Mouse (Mus musculus): ENCODE data around the gene 2310011J03Rik. TPM values are rescaled to one million over a fixed set of nuclear protein-coding genes. Genes with fewer than 3 reads are reported as not detected.

2310011J03Rik gene
- polyA plus RNA-seq, 1 experiment from 2014 or later, result 38.5 TPM

DNA sequence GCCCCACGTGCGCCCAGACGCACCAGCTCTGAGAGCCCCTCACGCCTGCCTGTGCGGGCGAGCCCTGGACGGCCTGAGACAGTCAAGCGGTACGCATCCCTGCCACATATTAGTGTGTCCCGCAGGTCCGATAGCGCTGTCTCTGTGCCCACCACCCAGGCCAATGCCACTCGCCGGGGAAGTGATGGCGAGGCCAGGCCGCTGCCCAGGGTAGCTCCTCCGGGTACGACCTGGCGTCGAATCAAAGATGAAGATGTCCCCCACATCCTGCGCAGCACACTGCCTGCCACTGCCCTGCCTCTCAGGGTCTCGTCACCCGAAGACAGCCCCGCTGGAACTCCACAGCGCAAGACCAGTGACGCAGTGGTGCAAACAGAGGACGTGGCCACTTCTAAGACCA, 5.0 kb downstream of the 2310011J03Rik start:
- Histone ChIP-seq H3K4me2 (ENCODE audit: low read depth, low read length) (no peak overlapping the region), H3K27me3 (replicated peaks; ENCODE audit: control insufficient read depth, insufficient read depth, low read length) (peaks cover 67% of the 10 kb centered on the region), H3K36me3 (ENCODE audit: control insufficient read depth, insufficient read depth, low read length) (peaks cover 16% of the 10 kb centered on the region; the same call in 1 of the 2 replicates), H3K27ac (replicated peaks; ENCODE audit: low read depth, low read length) (no peak overlapping the region), H3K4me3 (ENCODE audit: low read depth, low read length) (no peak overlapping the region), H3K9me3 (ENCODE audit: control insufficient read depth, low read length) (no peaks in the 10 kb centered on the region), H3K4me1 (ENCODE audit: control insufficient read depth, insufficient read depth, low read length) (peaks cover 3% of the 10 kb centered on the region; the same call in 1 of the 2 replicates), H3K9ac (ENCODE audit: low read depth, low read length) (no peak overlapping the region)
- 58% methylated on average over 21 of the region's 27 CpGs for WGBS
- no peak for ATAC-seq (ENCODE audit: low read depth)
- no peak for DNase-seq (ENCODE audit: low spot score)

DNA sequence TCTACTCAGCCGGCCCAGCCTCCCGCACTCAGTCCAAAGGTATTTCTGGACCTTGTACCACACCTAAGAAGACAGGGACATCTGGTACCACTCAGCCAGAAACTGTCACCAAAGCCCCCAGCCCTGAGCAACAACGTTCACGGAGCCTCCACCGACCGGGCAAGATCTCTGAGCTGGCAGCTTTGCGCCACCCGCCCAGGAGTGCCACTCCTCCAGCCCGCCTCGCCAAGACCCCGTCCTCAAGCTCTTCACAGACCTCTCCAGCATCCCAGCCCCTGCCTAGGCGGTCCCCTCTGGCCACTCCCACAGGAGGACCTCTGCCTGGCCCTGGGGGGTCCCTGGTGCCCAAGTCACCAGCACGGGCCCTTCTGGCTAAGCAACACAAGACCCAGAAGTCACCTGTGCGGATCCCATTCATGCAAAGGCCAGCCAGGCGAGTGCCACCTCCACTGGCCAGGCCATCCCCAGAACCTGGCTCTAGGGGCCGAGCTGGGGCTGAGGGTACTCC, 5.8 kb downstream of the 2310011J03Rik start:
- H3K9ac ChIP-seq (ENCODE audit: low read depth, low read length), result 0 out of 2 replicates have a peak overlapping the region, but pooled peaks have one; percentile 6
- DNase-seq (ENCODE audit: low spot score), result no peak
- peaks cover 67% of the 10 kb centered on the region for H3K27me3 ChIP-seq (replicated peaks; ENCODE audit: control insufficient read depth, insufficient read depth, low read length)
- H3K4me3 ChIP-seq (ENCODE audit: low read depth, low read length), result no peak overlapping the region
- peaks cover 2% of the 10 kb centered on the region; the same call in 1 of the 2 replicates for H3K4me1 ChIP-seq (ENCODE audit: control insufficient read depth, insufficient read depth, low read length)
- H3K27ac ChIP-seq (replicated peaks; ENCODE audit: low read depth, low read length), result no peak overlapping the region
- H3K36me3 ChIP-seq (ENCODE audit: control insufficient read depth, insufficient read depth, low read length), result peaks cover 17% of the 10 kb centered on the region; the same call in 1 of the 2 replicates
- no peak for ATAC-seq (ENCODE audit: low read depth)
- 56% methylated on average over 15 of the region's 16 CpGs for WGBS
- no peak overlapping the region for H3K4me2 ChIP-seq (ENCODE audit: low read depth, low read length)
- no peaks in the 10 kb centered on the region for H3K9me3 ChIP-seq (ENCODE audit: control insufficient read depth, low read length)

DNA sequence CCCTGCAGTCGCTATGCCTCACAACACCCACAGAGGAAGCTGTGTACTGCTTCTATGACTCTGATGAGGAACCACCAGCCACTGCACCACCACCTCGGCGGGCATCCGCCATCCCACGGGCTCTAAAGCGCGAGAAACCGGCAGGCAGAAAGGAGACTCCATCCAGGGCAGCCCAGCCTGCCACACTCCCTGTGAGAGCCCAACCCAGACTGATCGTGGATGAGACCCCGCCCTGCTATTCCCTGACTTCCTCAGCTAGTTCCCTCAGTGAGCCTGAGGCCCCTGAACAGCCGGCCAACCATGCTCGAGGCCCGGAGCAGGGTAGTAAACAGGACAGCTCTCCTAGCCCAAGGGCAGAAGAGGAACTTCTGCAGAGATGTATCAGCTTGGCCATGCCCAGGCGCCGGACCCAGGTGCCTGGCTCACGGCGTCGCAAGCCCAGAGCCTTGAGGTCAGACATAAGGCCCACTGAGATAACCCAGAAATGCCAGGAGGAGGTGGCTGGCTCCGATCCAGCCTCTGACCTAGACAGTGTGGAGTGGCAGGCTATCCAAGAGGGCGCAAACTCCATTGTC, 6.6 kb downstream of the 2310011J03Rik start:
- Histone ChIP-seq H3K9me3 (ENCODE audit: control insufficient read depth, low read length) (no peaks in the 10 kb centered on the region), H3K27ac (replicated peaks; ENCODE audit: low read depth, low read length) (no peak overlapping the region), H3K36me3 (ENCODE audit: control insufficient read depth, insufficient read depth, low read length) (peaks cover 21% of the 10 kb centered on the region; the same call in 1 of the 2 replicates), H3K4me1 (ENCODE audit: control insufficient read depth, insufficient read depth, low read length) (no peaks in the 10 kb centered on the region), H3K9ac (ENCODE audit: low read depth, low read length) (0 out of 2 replicates have a peak overlapping the region, but pooled peaks have one; percentile 6), H3K4me3 (ENCODE audit: low read depth, low read length) (no peak overlapping the region), H3K27me3 (replicated peaks; ENCODE audit: control insufficient read depth, insufficient read depth, low read length) (peaks cover 73% of the 10 kb centered on the region), H3K4me2 (ENCODE audit: low read depth, low read length) (no peak overlapping the region)
- no peak for DNase-seq (ENCODE audit: low spot score)
- no peak for ATAC-seq (ENCODE audit: low read depth)
- WGBS, result 45% methylated on average over 13 of the region's 20 CpGs

DNA sequence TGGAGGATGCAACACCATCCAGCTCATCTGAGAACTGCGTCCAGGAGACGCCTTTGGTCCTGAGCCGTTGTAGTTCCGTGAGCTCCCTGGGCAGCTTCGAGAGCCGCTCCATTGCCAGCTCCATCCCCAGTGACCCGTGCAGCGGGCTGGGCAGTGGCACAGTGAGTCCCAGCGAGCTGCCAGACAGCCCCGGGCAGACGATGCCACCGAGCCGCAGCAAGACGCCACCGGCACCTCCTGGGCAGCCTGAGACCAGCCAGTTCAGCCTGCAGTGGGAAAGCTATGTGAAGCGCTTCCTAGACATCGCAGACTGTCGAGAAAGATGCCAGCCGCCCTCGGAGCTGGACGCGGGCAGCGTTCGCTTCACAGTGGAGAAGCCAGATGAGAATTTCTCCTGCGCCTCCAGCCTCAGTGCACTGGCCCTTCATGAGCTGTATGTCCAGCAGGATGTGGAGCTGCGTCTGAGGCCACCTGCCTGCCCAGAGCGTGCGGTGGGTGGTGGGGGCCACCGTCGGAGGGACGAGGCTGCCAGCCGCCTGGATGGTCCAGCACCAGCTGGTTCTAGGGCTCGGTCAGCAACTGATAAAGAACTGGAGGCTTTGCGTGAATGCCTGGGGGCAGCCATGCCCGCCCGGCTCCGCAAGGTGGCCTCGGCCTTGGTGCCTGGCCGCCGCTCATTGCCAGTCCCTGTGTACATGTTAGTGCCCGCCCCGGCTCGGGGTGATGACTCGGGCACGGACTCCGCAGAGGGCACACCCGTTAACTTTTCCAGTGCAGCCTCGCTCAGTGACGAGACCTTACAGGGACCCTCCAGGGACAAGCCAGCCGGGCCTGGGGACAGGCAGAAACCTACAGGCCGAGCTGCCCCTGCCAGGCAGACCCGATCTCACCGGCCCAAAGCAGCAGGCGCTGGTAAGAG, 7.5 kb downstream of the 2310011J03Rik start:
- peaks cover 24% of the 10 kb centered on the region; the same call in 1 of the 2 replicates for H3K36me3 ChIP-seq (ENCODE audit: control insufficient read depth, insufficient read depth, low read length)
- WGBS, result 62% methylated on average over 51 of the region's 54 CpGs
- DNase-seq (ENCODE audit: low spot score), result no peak

DNA sequence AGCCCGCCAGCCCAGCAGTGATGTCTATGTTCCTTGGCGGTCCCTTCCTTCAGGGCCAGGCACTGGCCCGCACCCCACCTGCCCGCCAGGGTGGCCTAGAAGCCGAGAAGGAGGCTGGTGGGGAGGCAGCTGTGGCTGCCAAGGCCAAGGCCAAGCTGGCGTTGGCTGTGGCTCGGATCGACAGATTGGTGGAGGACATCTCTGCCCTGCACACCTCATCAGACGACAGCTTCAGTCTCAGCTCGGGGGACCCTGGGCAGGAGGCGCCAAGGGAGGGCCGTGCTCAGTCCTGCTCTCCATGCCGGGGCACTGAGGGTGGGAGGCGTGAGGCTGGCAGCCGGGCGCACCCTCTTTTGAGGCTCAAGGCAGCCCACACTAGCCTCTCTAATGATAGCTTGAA, 8.8 kb downstream of the 2310011J03Rik start:
- Histone ChIP-seq H3K4me3 (ENCODE audit: low read depth, low read length) (no peak overlapping the region), H3K9me3 (ENCODE audit: control insufficient read depth, low read length) (no peaks in the 10 kb centered on the region), H3K27me3 (replicated peaks; ENCODE audit: control insufficient read depth, insufficient read depth, low read length) (peaks cover 65% of the 10 kb centered on the region), H3K9ac (ENCODE audit: low read depth, low read length) (no peak overlapping the region), H3K4me1 (ENCODE audit: control insufficient read depth, insufficient read depth, low read length) (no peaks in the 10 kb centered on the region), H3K27ac (replicated peaks; ENCODE audit: low read depth, low read length) (no peak overlapping the region), H3K36me3 (ENCODE audit: control insufficient read depth, insufficient read depth, low read length) (peaks cover 28% of the 10 kb centered on the region; the same call in 1 of the 2 replicates), H3K4me2 (ENCODE audit: low read depth, low read length) (no peak overlapping the region)
- 84% methylated on average over 15 of the region's 16 CpGs for WGBS
- ATAC-seq (ENCODE audit: low read depth) (no peak), DNase-seq (ENCODE audit: low spot score) (no peak)

More for the DNA sequence above, 7.5 kb downstream of the 2310011J03Rik start:
- H3K9me3 ChIP-seq (ENCODE audit: control insufficient read depth, low read length), result no peaks in the 10 kb centered on the region
- peaks cover 73% of the 10 kb centered on the region for H3K27me3 ChIP-seq (replicated peaks; ENCODE audit: control insufficient read depth, insufficient read depth, low read length)
- H3K4me2 ChIP-seq (ENCODE audit: low read depth, low read length), result no peak overlapping the region
- H3K4me1 ChIP-seq (ENCODE audit: control insufficient read depth, insufficient read depth, low read length), result no peaks in the 10 kb centered on the region
- ATAC-seq (ENCODE audit: low read depth), result no peak
- H3K9ac ChIP-seq (ENCODE audit: low read depth, low read length), result 0 out of 2 replicates have a peak overlapping the region, but pooled peaks have one; percentile 11
- H3K27ac ChIP-seq (replicated peaks; ENCODE audit: low read depth, low read length), result no peak overlapping the region
- no peak overlapping the region for H3K4me3 ChIP-seq (ENCODE audit: low read depth, low read length)

DNA sequence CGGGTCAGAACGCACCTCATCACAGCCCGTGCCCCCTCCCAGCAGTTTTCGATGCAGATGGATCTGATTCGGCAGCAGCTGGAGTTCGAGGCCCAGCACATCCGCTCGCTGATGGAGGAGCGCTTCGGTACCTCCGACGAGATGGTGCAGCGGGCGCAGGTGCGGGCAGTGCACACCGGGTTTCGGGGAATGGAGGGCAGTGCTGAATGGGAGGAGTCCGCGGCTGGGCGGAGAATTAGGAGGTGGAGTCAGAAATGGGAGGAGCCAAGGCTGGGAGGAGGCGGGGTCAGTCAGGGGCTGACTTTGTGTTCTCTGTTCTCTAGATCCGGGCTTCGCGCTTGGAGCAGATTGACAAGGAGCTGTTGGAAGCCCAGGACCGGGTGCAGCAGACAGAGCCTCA, 15.5 kb downstream of the 2310011J03Rik start:
- Histone ChIP-seq H3K4me2 (ENCODE audit: low read depth, low read length) (no peak overlapping the region), H3K9me3 (ENCODE audit: control insufficient read depth, low read length) (no peaks in the 10 kb centered on the region), H3K36me3 (ENCODE audit: control insufficient read depth, insufficient read depth, low read length) (peaks cover 28% of the 10 kb centered on the region; the same call in 1 of the 2 replicates), H3K4me1 (ENCODE audit: control insufficient read depth, insufficient read depth, low read length) (no peaks in the 10 kb centered on the region), H3K27ac (replicated peaks; ENCODE audit: low read depth, low read length) (no peak overlapping the region), H3K4me3 (ENCODE audit: low read depth, low read length) (no peak overlapping the region), H3K9ac (ENCODE audit: low read depth, low read length) (0 out of 2 replicates have a peak overlapping the region, but pooled peaks have one; percentile 5), H3K27me3 (replicated peaks; ENCODE audit: control insufficient read depth, insufficient read depth, low read length) (peaks cover 46% of the 10 kb centered on the region)
- no peak for DNase-seq (ENCODE audit: low spot score)
- no peak for ATAC-seq (ENCODE audit: low read depth)
- WGBS, result 14% methylated on average over 25 of the region's 25 CpGs

DNA sequence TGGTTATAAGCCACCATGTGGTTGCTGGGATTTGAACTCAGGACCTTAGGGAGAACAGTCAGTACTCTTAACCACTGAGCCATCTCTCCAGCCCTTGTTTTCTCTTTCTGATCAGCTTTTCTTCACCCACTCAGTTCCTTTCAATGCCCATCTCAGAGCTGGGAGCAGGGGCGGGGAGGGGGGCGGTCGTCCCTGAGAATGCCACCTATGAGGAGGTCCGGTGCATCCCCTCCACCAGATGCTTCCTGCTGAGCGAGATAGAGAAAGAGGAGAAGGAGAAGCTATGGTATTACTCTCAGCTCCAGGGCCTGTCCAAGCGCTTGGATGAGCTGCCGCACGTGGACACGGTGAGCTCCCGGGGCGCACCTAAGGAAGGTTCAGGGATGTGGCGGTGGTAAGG, 15.9 kb downstream of the 2310011J03Rik start:
- Histone ChIP-seq H3K27me3 (replicated peaks; ENCODE audit: control insufficient read depth, insufficient read depth, low read length) (peaks cover 50% of the 10 kb centered on the region), H3K9me3 (ENCODE audit: control insufficient read depth, low read length) (no peaks in the 10 kb centered on the region), H3K4me2 (ENCODE audit: low read depth, low read length) (no peak overlapping the region), H3K9ac (ENCODE audit: low read depth, low read length) (0 out of 2 replicates have a peak overlapping the region, but pooled peaks have one; percentile 5), H3K27ac (replicated peaks; ENCODE audit: low read depth, low read length) (no peak overlapping the region), H3K4me1 (ENCODE audit: control insufficient read depth, insufficient read depth, low read length) (no peaks in the 10 kb centered on the region), H3K4me3 (ENCODE audit: low read depth, low read length) (no peak overlapping the region), H3K36me3 (ENCODE audit: control insufficient read depth, insufficient read depth, low read length) (peaks cover 26% of the 10 kb centered on the region; the same call in 1 of the 2 replicates)
- no peak for DNase-seq (ENCODE audit: low spot score)
- 27% methylated on average over 10 of the region's 12 CpGs for WGBS
- ATAC-seq (ENCODE audit: low read depth), result no peak

DNA sequence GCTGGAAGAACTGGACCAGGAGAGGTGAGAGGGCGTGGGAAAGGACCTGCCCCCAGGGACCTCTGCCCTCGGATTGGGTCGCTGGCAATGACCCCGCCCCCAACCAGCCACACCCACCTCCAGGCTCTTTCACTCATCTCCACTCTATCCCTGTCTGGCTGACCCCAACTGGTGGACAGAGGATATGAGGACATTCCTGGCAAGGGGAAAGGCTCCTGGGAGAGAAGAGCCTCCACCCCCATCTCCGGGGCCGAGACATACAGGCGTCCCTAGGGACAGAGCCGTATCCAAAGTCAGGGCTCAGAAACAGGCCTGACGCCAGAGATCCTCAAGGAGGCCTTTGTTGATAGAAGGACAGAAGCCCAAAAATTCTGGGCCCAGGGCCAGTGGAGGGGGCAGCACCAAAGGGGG, 17.9 kb downstream of the 2310011J03Rik start:
- H3K4me1 ChIP-seq (ENCODE audit: control insufficient read depth, insufficient read depth, low read length), result no peaks in the 10 kb centered on the region
- H3K9me3 ChIP-seq (ENCODE audit: control insufficient read depth, low read length), result no peaks in the 10 kb centered on the region
- 11% methylated on average over 7 of the region's 9 CpGs for WGBS
- H3K9ac ChIP-seq (ENCODE audit: low read depth, low read length), result peak overlapping the region; percentile 37; the same call in 1 of the 2 replicates
- 0 out of 2 replicates have a peak, but pooled peaks have one; percentile 7 for ATAC-seq (ENCODE audit: low read depth)
- peaks cover 58% of the 10 kb centered on the region for H3K27me3 ChIP-seq (replicated peaks; ENCODE audit: control insufficient read depth, insufficient read depth, low read length)
- peak; percentile 59 for DNase-seq (ENCODE audit: low spot score)
- H3K4me3 ChIP-seq (ENCODE audit: low read depth, low read length), result no peak overlapping the region
- 0 out of 2 replicates have a peak, but pooled peaks cover 8% of the 10 kb centered on the region for H3K36me3 ChIP-seq (ENCODE audit: control insufficient read depth, insufficient read depth, low read length)
- peak overlapping the region; percentile 36 for H3K4me2 ChIP-seq (ENCODE audit: low read depth, low read length)
- no peak overlapping the region for H3K27ac ChIP-seq (replicated peaks; ENCODE audit: low read depth, low read length)
